Mouse (Mus musculus): Measurements from ENCODE around the gene Bpifa3. TPM values are rescaled to one million over a fixed set of nuclear protein-coding genes. Genes with fewer than 3 reads are reported as not detected.
"Not testable (repeated sequence)": the region's sequence is repeated elsewhere in the genome, so short reads cannot be mapped to it uniquely, and the experiment has no call there.

Gene Bpifa3
- total RNA-seq (2017): not detected in 2 replicates

DNA sequence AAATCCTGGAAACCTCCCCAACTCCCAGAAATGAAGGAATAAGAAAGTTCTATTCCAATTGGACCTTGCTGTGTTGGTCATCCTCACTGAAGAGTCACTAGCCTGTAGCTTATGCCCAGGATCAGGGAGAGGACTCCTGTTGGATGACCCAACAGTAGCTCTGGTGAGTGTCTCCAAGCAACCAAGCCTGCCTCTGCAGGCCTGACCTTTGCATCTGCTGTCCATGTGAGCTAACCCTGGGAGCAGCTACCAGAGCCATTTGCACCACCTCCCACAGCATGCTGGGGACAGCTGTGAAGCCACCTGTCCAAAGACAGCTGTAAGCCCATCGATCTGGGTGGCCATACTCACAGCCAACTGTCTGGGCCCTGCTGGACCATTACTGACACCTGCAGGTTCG lies at the start of gene Bpifa3:
Bpifa3 (plus strand) TSS at position 217 of the 400 bp plus-strand sequence.
- ATAC-seq (replicated peaks; ENCODE audit: low read depth, poor library complexity, severe bottlenecking): no peak

DNA sequence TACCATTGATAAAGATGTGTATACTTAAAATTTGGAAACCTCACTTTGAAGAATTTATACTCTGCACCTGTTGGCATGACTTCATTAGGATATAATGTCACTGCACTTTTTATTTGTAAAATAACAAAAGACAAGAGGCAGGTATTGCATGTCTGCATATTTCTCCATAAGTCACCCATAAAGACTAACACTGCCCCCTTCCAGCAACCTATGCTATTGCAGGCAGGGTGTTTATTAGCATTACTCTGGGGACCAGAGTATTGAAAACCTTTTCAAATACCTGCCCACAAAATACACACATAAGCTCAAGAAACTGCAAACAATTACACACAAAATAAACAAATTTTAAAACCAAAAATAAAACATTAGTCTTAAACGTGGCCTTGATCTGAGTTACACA lies 32.4 kb upstream of the Bpifa3 start:
- no peak for ATAC-seq (replicated peaks; ENCODE audit: low read depth, poor library complexity, severe bottlenecking)

DNA sequence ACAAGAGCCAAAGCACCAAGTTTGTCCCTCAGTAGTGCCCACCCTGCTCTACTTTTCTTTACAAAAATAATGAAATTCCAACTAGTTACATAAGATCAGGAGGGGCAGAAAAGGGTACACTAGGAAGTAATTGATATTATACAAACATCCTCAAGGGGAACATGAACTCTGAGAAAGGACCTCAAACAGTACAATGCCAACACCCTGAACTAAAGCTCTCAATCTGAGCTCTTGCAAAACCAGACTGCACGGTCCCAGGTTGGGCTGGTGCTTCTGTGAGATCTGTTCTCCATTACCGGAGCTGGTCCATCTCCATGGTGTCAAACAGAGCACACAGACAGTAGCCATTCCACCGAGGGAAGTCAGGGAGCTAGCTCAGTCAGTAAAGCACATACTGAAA lies 12.8 kb upstream of the Bpifa3 start:
- ATAC-seq (replicated peaks; ENCODE audit: low read depth, poor library complexity, severe bottlenecking): no peak

DNA sequence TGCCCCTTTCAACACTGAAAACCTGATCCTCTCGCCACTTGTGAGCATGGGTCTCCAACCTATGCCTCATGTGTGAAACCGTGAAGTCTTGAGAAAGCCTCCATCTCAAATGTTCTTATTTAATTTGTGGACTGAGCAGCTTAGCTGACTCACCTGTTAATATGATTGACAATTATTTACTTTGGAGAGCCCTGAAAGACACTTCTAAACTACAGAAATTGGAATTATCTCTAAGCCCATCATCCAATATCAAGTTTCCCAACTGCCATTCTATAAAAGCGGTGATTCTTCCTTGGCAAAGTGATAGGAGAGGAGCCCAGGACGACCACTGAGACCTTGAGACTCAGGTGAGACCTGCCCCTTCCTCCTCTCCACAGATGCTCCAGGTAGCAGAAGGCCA lies 12.4 kb downstream of the Bpifa3 start, which contains the start of gene Bpifa1:
Bpifa1 (plus strand) TSS at position 301 of the 400 bp plus-strand sequence.
- no peak for ATAC-seq (replicated peaks; ENCODE audit: low read depth, poor library complexity, severe bottlenecking)

DNA sequence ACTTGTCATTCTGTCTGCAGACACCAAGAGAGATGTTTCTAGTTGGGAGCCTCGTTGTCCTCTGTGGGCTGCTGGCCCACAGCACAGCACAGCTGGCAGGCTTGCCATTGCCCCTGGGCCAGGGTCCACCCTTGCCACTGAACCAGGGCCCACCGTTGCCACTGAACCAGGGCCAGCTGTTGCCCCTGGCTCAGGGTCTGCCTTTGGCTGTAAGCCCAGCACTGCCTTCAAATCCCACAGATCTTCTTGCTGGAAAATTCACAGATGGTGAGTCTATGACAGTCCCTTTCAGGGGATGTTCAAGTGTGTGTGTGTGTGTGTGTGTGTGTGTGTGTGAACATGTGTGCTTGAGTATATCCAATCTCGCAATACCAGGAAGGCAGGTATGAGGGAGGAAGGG lies 13.6 kb downstream of the Bpifa3 start:
- ATAC-seq (replicated peaks; ENCODE audit: low read depth, poor library complexity, severe bottlenecking): no peak

DNA sequence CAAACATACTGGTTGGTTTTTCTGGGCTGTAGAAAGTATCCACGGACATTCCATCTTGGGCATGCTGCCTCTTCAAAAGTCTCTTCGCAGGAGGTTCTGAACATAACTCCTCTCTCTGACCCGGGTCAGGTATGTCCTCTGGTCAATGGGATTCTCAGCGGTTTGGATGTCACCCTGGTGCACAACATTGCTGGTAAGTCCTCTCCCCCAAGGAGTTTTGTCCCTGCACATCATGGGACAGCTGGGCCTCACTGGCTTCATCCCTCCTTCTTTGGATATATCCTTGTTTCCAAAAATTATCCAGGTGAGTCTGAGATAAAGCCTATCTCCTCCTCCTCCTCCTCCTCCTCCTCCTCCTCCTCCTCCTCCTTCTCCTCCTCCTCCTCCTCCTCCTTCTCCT lies 17.4 kb downstream of the Bpifa3 start:
- ATAC-seq (replicated peaks; ENCODE audit: low read depth, poor library complexity, severe bottlenecking): no peak

- ATAC-seq (replicated peaks; ENCODE audit: low read depth, poor library complexity, severe bottlenecking): 0 out of 2 replicates have a peak, but pooled peaks have one; percentile 54
These were observed 28.3 kb downstream of the Bpifa3 start for GRCm38 (mm10) chr2:154158433-154158832.

DNA sequence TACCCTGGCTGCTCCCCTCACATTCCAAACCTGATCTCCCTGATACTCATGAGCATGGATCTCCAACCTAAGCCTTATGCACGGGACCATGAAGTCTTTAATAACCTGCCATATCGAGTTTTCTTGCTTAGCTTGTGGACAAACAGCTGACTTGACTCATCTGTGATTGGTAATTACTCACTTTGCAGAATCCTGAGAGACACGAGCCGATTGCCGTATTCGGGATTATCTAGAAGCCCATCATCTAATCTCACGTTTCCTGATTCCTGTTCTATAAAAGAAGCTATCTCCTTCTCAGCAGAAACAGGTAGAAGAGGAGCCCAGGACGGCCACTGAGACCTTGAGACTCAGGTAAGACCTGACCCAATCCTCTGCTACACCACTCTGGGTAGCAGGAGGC lies 32.2 kb downstream of the Bpifa3 start, which contains the start of gene Bpifa5:
Bpifa5 (plus strand) TSS at position 301 of the 400 bp plus-strand sequence.
- ATAC-seq (replicated peaks; ENCODE audit: low read depth, poor library complexity, severe bottlenecking): no peak

DNA sequence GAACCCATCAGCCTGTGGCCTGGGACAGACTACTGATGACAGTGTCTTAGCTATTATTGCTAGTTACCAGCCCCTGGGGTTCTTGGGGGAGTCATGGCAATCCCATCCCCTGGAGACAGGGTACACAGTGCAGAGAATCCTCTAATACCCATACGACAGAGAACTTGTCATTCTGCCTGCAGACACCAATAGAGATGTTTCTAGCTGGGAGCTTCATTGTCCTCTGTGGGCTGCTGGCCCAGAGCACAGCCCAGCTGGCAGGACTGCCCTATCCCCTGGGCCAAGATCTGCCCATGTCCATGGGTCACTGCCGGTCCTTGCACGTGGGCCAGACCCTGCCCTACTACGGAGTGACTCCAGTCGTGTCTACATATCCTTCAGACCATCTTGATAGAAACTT lies 33.2 kb downstream of the Bpifa3 start:
- no peak for ATAC-seq (replicated peaks; ENCODE audit: low read depth, poor library complexity, severe bottlenecking)

GRCm38 (mm10) chr2:154169172-154169571 lies 39.0 kb downstream of the Bpifa3 start:
- ATAC-seq (replicated peaks; ENCODE audit: low read depth, poor library complexity, severe bottlenecking): no peak

DNA sequence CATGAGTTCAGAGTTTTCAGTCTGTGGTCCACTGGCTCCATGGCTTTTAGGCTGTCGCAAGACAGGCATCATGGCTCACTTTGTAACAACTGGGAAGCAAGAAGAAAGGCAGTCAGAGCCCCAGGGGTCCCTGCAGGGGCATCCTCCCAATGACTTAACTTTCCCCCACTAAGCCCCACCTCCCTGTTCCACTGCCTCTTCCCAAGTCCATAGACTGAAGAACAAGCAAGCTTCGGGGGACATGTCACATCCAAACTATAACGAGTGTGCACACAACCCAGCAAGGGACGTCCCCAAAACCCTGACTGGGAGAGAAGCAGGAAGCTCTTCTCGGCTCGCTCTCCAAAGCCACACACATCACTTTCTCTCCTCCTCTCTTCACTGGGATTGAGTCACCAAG lies 41.5 kb downstream of the Bpifa3 start:
- no peak for ATAC-seq (replicated peaks; ENCODE audit: low read depth, poor library complexity, severe bottlenecking)

DNA sequence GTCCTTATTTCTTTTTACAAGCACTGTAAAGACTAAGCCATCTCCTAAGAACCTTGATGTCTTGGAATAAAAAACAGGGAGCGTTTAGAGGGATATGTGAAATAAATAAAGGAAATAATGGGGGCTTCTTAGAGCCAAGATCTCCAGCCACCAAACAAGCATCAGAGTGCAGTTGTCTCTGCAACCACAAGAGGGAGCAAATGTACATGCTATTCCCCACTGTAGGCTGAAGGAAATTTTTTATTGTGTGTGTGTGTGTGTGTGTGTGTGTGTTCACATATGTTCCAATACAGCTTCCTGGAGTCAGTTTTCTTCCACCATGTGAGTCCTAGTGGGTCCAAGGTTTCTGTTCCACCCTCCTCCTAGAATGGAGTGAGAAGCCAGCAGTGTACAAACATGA lies 43.2 kb downstream of the Bpifa3 start:
- peak; percentile 72 for ATAC-seq (replicated peaks; ENCODE audit: low read depth, poor library complexity, severe bottlenecking)

DNA sequence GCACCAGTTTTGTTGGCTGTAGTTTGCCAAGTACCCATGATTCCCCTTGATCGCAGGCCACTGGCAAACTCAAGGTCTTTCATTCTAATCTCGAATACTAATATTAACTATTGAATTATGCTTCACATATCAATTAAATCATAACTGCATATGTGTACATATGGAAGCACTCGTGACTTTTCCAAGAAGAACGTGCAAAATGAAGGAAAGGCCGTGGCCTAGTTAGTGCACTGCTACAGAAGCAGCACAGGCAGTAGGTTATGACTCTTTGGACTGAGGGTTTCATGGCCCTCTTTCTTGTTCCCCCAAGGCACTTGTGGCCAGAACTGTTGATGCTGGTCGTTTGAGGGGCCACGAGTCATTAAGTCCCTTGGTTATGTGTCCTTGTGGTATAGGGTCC lies 51.8 kb downstream of the Bpifa3 start:
- not testable (repeated sequence) for ATAC-seq (replicated peaks; ENCODE audit: low read depth, poor library complexity, severe bottlenecking)

DNA sequence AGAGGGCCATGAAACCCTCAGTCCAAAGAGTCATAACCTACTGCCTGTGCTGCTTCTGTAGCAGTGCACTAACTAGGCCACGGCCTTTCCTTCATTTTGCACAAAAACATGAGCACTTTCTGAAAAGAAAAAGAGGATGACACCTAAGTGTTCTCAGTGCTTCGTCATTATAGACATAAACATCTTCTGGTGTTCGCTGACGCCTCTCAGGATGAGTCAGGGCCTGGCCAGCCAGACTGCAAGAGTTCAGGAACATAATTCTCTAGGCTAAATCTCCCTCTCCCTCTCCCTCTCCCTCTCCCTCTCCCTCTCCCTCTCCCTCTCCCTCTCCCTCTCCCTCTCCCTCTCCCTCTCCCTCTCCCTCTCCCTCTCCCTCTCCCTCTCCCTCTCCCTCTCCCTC lies 52.9 kb downstream of the Bpifa3 start:
- not testable (repeated sequence) for ATAC-seq (replicated peaks; ENCODE audit: low read depth, poor library complexity, severe bottlenecking)

DNA sequence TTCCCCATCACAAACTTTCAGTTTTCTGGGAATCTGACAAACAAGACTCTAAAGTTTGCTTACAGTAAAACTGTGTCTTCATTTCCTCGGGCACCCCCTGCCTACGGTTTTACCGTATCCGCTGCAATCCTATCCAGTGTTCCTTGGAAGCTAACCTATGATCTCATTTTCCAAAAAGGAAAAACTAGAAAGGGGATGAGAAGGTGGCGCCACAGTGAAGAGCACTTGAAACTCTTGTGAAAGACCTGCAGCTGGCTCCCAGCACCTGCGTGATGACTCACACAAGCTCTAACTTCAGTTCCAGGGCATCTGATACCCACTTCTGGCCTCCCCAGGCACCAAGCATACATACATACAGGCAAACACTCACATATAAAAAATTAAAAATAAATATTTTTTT lies 55.2 kb downstream of the Bpifa3 start:
- ATAC-seq (replicated peaks; ENCODE audit: low read depth, poor library complexity, severe bottlenecking): no peak

- ATAC-seq (replicated peaks; ENCODE audit: low read depth, poor library complexity, severe bottlenecking): no peak
These were observed 55.6 kb downstream of the Bpifa3 start for GRCm38 (mm10) chr2:154185748-154186147.

GRCm38 (mm10) chr2:154187468-154187867 lies 57.3 kb downstream of the Bpifa3 start:
- peak; percentile 87 for ATAC-seq (replicated peaks; ENCODE audit: low read depth, poor library complexity, severe bottlenecking)

Other genes with a start within 250 kb of the Bpifa3 start
- gene Bpifb6, start 229.9 kb upstream of the Bpifa3 start, total RNA-seq (2017): not detected in 2 replicates
- not detected in 2 replicates for gene Bpifb3, start 212.1 kb upstream of the Bpifa3 start, total RNA-seq (2017)
- gene Bpifb4, start 192.1 kb upstream of the Bpifa3 start, total RNA-seq (2017): not detected in 2 replicates
- not detected in 2 replicates for gene Bpifa6, start 155.4 kb upstream of the Bpifa3 start, total RNA-seq (2017)
- gene Bpifa2, start 122.1 kb upstream of the Bpifa3 start, total RNA-seq (2017): not detected in 2 replicates
- not detected in 2 replicates for gene Bpifa1, start 12.5 kb downstream of the Bpifa3 start, total RNA-seq (2017)
- gene Bpifa5, start 32.3 kb downstream of the Bpifa3 start, total RNA-seq (2017): not detected in 2 replicates
- gene Bpifb1, start 60.5 kb downstream of the Bpifa3 start, total RNA-seq (2017): not detected in 2 replicates
- not detected in 2 replicates for gene Bpifb5, start 93.4 kb downstream of the Bpifa3 start, total RNA-seq (2017)
- not detected in 2 replicates for gene Bpifb9a, start 127.5 kb downstream of the Bpifa3 start, total RNA-seq (2017)
- not detected in 2 replicates for gene Bpifb9b, start 176.9 kb downstream of the Bpifa3 start, total RNA-seq (2017)
- 16.8 and 17.7 TPM in 2 replicates for gene Cdk5rap1, start 242.7 kb downstream of the Bpifa3 start, total RNA-seq (2017)

Measured in common myeloid progenitor, adult 5-6 weeks (primary cell).